Mouse (Mus musculus) embryonic fibroblast, embryonic 13.5 days (primary cell): ENCODE measurements around the gene Ube4b. TPM values are rescaled to one million over a fixed set of nuclear protein-coding genes. Genes with fewer than 3 reads are reported as not detected.
A peak's percentile ranks its signal among the peaks of the same experiment; 100 is the strongest.
"Not testable (repeated sequence)": the region's sequence is repeated elsewhere in the genome, so short reads cannot be mapped to it uniquely, and the experiment has no call there.

Source experiments
- H3K27ac ChIP-seq: 2 replicates; pipeline ENCODE4 v1.5.1; 2012; ENCODE audit warnings: low read length, control low read depth, inconsistent platforms; ENCODE audit not compliant: insufficient read depth
- H3K4me1 ChIP-seq: 2 replicates; pipeline ENCODE4 v1.6.1; 2011; ENCODE audit warnings: low read length; ENCODE audit not compliant: control insufficient read depth, insufficient read depth
- H3K4me3 ChIP-seq: 2 replicates; pipeline ENCODE4 v1.5.1; 2011; ENCODE audit warnings: mild to moderate bottlenecking, control low read depth, low read length; ENCODE audit not compliant: insufficient read depth
- CTCF ChIP-seq: IDR thresholded peaks from 2 replicates; pipeline ENCODE4 v1.5.1; 2011; ENCODE audit warnings: mild to moderate bottlenecking, control low read depth, low read length, moderate library complexity, borderline replicate concordance; ENCODE audit not compliant: insufficient read depth
- POLR2A ChIP-seq: IDR thresholded peaks from 2 replicates; pipeline ENCODE4 v1.6.1; 2011; ENCODE audit warnings: low read depth, mild to moderate bottlenecking, control low read depth, low read length, moderate library complexity
- polyA plus RNA-seq: library from polyadenylated mRNA; stranded (reverse); fragments of >200 nt; gene quantifications from 2 replicates; pipeline ENCODE4 v1.2.4, GENCODE M21; 2011; ENCODE audit warnings: low read depth; ENCODE audit not compliant: missing spikeins, insufficient read length

Gene Ube4b
- polyA plus RNA-seq, 1 experiment: 86.6 TPM

GRCm38 (mm10) chr4:149454879-149455278 lies 28.3 kb upstream of the Ube4b start, which contains the start of gene Rbp7:
Gene Rbp7 (minus strand): TSS chr4:149454978.
- H3K27ac ChIP-seq: no peak within 1 kb of the TSS
- no peaks in the 10 kb centered on the region for H3K4me1 ChIP-seq
- no peak for TF ChIP-seq POLR2A
- no peak for TF ChIP-seq CTCF
- no peak within 1 kb of the TSS for H3K4me3 ChIP-seq

- Histone ChIP-seq H3K4me3 (no peak overlapping the region), H3K27ac (no peak overlapping the region), H3K4me1 (no peaks in the 10 kb centered on the region)
- TF ChIP-seq CTCF (no peak), POLR2A (no peak)
These were observed 27.7 kb upstream of the Ube4b start for GRCm38 (mm10) chr4:149454263-149454662.

GRCm38 (mm10) chr4:149453656-149454055 lies 27.1 kb upstream of the Ube4b start:
- no peaks in the 10 kb centered on the region for H3K4me1 ChIP-seq
- no peak overlapping the region for H3K27ac ChIP-seq
- H3K4me3 ChIP-seq: no peak overlapping the region
- TF ChIP-seq CTCF (peak; percentile 25; the same call in 1 of the 2 replicates), POLR2A (no peak)

GRCm38 (mm10) chr4:149450636-149451035 lies 24.1 kb upstream of the Ube4b start:
- TF ChIP-seq CTCF (no peak), POLR2A (no peak)
- Histone ChIP-seq H3K27ac (no peak overlapping the region), H3K4me1 (no peaks in the 10 kb centered on the region)

GRCm38 (mm10) chr4:149446309-149446708 lies 19.8 kb upstream of the Ube4b start:
- Histone ChIP-seq H3K27ac (no peak overlapping the region), H3K4me3 (no peak overlapping the region), H3K4me1 (peaks cover 5% of the 10 kb centered on the region)
- TF ChIP-seq CTCF: no peak
- no peak for TF ChIP-seq POLR2A

More at GRCm38 (mm10) chr4:149450636-149451035, 24.1 kb upstream of the Ube4b start:
- no peak overlapping the region for H3K4me3 ChIP-seq

- peaks cover 5% of the 10 kb centered on the region for H3K4me1 ChIP-seq
- H3K27ac ChIP-seq: peak overlapping the region; percentile 13; the same call in 1 of the 2 replicates
- TF ChIP-seq CTCF (no peak), POLR2A (no peak)
- H3K4me3 ChIP-seq: no peak overlapping the region
These were observed 19.3 kb upstream of the Ube4b start for GRCm38 (mm10) chr4:149445868-149446267.

- no peak overlapping the region for H3K4me3 ChIP-seq
- H3K27ac ChIP-seq: peak overlapping the region; percentile 80
- TF ChIP-seq POLR2A (peak; percentile 82), CTCF (peak; percentile 91)
- peaks cover 5% of the 10 kb centered on the region for H3K4me1 ChIP-seq
These were observed 18.6 kb upstream of the Ube4b start for GRCm38 (mm10) chr4:149444964-149445701.

- TF ChIP-seq CTCF: no peak
- TF ChIP-seq POLR2A: no peak
- H3K4me1 ChIP-seq: peaks cover 5% of the 10 kb centered on the region
- no peak overlapping the region for H3K4me3 ChIP-seq
- no peak overlapping the region for H3K27ac ChIP-seq
These were observed 17.9 kb upstream of the Ube4b start for GRCm38 (mm10) chr4:149444465-149444864.

- peak overlapping the region; percentile 59 for H3K27ac ChIP-seq
- no peak overlapping the region for H3K4me3 ChIP-seq
- H3K4me1 ChIP-seq: peaks cover 5% of the 10 kb centered on the region
- TF ChIP-seq POLR2A (no peak), CTCF (no peak)
These were observed 15.9 kb upstream of the Ube4b start for GRCm38 (mm10) chr4:149442436-149442835.

GRCm38 (mm10) chr4:149440576-149440975 lies 14.0 kb upstream of the Ube4b start:
- Histone ChIP-seq H3K4me3 (no peak overlapping the region), H3K27ac (no peak overlapping the region), H3K4me1 (peaks cover 5% of the 10 kb centered on the region)
- TF ChIP-seq CTCF (no peak), POLR2A (no peak)

GRCm38 (mm10) chr4:149431887-149432286 lies 5.3 kb upstream of the Ube4b start:
- not testable (repeated sequence) for H3K4me3 ChIP-seq, H3K4me1 ChIP-seq, H3K27ac ChIP-seq
